Mouse (Mus musculus): ENCODE results near the gene Zpbp2. TPM values are rescaled to one million over a fixed set of nuclear protein-coding genes. Genes with fewer than 3 reads are reported as not detected.
A peak's percentile ranks its signal among the peaks of the same experiment; 100 is the strongest.

Zpbp2 gene
- polyA plus RNA-seq, 1 experiment from 2014 or later: not detected

DNA sequence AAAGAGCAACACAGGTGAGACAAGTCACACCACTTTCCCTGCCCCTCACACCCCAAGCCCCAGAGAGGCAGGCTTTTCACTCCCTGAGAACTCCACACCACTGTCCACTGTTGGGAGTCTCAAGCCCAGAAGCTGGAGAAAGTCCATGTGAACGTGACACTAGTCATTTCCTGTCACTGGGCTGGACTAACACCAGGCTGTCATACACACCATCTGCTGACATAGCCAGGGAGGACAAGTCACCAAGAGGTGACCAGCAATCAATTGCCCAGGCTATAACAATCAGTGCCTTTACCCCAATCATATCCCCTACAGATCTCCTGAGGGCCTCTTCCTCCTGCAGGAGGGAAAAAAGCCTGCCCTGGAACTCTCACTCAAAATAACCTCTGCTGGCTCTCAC lies 33.2 kb downstream of the Zpbp2 start:
- no peak overlapping the region for H3K27ac ChIP-seq (ENCODE audit: low read depth, low read length)
- ATAC-seq (ENCODE audit: low FRiP score) (no peak), DNase-seq (ENCODE audit: low spot score) (no peak)
- WGBS: 74% methylated on average over 1 of the region's 1 CpGs
- no peak overlapping the region for H3K4me2 ChIP-seq (replicated peaks; ENCODE audit: low read depth, low read length)
- H3K9ac ChIP-seq (ENCODE audit: low read depth, low read length): no peak overlapping the region
- H3K9me3 ChIP-seq (ENCODE audit: control insufficient read depth, low read length): no peaks in the 10 kb centered on the region
- peaks cover 7% of the 10 kb centered on the region; the same call in 1 of the 2 replicates for H3K36me3 ChIP-seq (ENCODE audit: control insufficient read depth, insufficient read depth, low read length)
- H3K27me3 ChIP-seq (ENCODE audit: control insufficient read depth, insufficient read depth, low read length): no peaks in the 10 kb centered on the region
- peaks cover 12% of the 10 kb centered on the region for H3K4me1 ChIP-seq (replicated peaks; ENCODE audit: control insufficient read depth, insufficient read depth, low read length)
- no peak overlapping the region for H3K4me3 ChIP-seq (ENCODE audit: low read depth, low read length)

DNA sequence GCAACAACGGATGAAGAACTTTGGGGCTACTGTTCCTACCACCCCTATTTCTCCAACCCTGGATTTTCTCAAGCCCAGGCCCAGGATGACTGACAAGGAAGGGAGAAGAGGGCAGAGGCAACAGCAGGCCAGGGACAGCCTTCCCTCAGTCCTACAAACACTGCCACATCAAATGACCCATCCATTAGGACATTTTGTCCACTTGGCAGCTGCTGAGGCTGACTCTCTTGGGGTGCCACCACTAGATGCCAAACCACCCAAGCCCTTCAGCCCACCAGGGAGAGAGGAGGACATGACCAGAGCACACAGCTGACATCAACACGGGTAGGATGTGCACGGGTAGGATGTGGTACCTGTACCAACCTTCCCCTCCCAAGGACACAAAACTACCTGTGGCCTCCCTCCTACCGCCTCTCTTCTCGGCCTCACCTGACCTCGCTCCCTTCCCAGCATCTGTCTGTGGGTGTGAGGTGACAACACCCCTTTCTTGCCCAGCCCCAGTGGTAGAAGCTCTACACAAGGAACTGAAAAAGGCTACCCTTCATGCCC lies 33.8 kb downstream of the Zpbp2 start:
- ATAC-seq (ENCODE audit: low FRiP score) (no peak), DNase-seq (ENCODE audit: low spot score) (no peak)
- no peak overlapping the region for H3K9ac ChIP-seq (ENCODE audit: low read depth, low read length)
- H3K4me1 ChIP-seq (replicated peaks; ENCODE audit: control insufficient read depth, insufficient read depth, low read length): peaks cover 12% of the 10 kb centered on the region
- H3K27me3 ChIP-seq (ENCODE audit: control insufficient read depth, insufficient read depth, low read length): no peaks in the 10 kb centered on the region
- H3K9me3 ChIP-seq (ENCODE audit: control insufficient read depth, low read length): no peaks in the 10 kb centered on the region
- no peak overlapping the region for H3K4me3 ChIP-seq (ENCODE audit: low read depth, low read length)
- WGBS: 90% methylated on average over 6 of the region's 6 CpGs
- peaks cover 7% of the 10 kb centered on the region; the same call in 1 of the 2 replicates for H3K36me3 ChIP-seq (ENCODE audit: control insufficient read depth, insufficient read depth, low read length)
- no peak overlapping the region for H3K4me2 ChIP-seq (replicated peaks; ENCODE audit: low read depth, low read length)
- no peak overlapping the region for H3K27ac ChIP-seq (ENCODE audit: low read depth, low read length)

DNA sequence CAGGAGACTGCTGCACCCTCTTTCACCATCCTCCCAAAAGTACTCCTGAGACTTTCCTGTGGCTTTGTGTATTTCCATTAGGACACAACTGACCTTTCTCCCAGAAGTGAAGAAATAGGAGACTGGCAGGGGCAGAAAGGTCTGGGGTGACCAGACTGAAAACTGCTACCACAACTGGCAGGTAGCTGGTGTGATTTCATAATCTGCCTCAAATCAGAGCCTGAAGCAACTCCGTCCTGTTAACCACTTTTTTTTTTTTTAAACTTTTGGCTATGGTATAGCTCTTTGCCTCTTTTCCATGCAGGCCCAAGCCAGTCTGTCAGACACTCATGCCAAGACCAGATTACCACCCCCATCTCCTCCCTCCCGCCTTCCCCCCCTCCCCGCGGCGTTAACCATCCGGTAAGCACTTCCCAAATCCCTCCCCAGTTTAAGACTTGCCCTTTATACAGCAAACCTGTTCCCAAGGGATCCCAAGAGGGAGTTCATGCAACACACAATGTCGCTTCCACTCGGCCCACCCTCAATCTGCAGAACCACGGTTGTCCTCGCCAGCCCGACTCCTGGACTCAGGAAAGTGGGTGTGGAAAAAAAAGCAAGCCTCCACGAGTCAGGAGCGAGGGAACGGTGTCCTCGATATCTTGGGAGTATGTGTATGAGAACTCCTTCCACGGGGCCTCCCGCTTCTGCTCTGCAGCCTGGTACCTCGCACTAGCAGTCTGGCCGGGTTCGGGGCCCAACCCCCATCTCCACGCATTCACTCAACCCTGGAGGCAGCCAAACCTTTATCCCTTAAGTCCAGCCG lies 35.4 kb downstream of the Zpbp2 start:
- peak overlapping the region; percentile 75 for H3K9ac ChIP-seq (ENCODE audit: low read depth, low read length)
- no peaks in the 10 kb centered on the region for H3K9me3 ChIP-seq (ENCODE audit: control insufficient read depth, low read length)
- 2% methylated on average over 22 of the region's 22 CpGs for WGBS
- H3K27me3 ChIP-seq (ENCODE audit: control insufficient read depth, insufficient read depth, low read length): no peaks in the 10 kb centered on the region
- peak overlapping the region; percentile 68 for H3K4me3 ChIP-seq (ENCODE audit: low read depth, low read length)
- DNase-seq (ENCODE audit: low spot score): no peak
- peaks cover 12% of the 10 kb centered on the region for H3K4me1 ChIP-seq (replicated peaks; ENCODE audit: control insufficient read depth, insufficient read depth, low read length)
- H3K4me2 ChIP-seq (replicated peaks; ENCODE audit: low read depth, low read length): peak overlapping the region; percentile 72
- H3K27ac ChIP-seq (ENCODE audit: low read depth, low read length): 0 out of 2 replicates have a peak overlapping the region, but pooled peaks have one; percentile 31
- ATAC-seq (ENCODE audit: low FRiP score): peak; percentile 61
- H3K36me3 ChIP-seq (ENCODE audit: control insufficient read depth, insufficient read depth, low read length): 0 out of 2 replicates have a peak, but pooled peaks cover 5% of the 10 kb centered on the region

DNA sequence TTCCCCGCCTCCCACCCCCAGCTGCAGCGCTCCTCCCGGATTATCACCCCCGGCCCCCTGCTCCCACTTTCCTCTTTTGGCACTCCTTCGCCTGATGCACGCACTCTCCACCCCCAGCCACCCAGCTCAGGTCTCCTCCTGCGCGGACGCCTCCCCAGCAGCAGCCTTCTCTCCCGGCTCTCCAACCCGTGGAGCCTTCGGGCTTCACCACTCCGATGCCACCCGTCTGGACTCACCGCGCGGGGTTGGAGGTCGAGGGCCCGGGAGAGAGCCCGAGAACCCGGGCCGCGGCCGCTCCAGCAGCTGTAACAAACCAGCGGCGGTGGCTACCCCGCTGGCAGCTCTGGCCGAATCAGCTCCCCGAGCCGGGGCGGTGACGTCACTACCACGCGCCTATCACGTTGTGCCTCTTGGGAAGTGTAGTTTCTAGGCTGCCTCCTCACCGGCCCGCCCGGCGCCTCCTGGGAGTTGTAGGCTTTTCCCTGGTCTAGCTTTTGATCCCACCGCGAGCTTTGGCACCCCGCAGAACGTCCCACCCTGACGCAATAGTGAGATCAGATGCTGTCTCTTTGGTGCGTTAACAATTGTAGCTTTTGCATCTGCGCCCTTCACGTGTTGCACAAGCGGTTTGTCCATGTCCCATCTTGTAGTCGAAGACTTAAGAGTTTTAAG lies 36.1 kb downstream of the Zpbp2 start, which contains the start of gene Ormdl3:
Gene Ormdl3, minus strand, starts transcription at position 477 of the 672 bp plus-strand sequence.
- Histone ChIP-seq H3K9me3 (ENCODE audit: control insufficient read depth, low read length) (no peaks in the 10 kb centered on the region), H3K27ac (ENCODE audit: low read depth, low read length) (peak within 1 kb of the TSS; percentile 37), H3K9ac (ENCODE audit: low read depth, low read length) (peak within 1 kb of the TSS; percentile 75), H3K27me3 (ENCODE audit: control insufficient read depth, insufficient read depth, low read length) (no peaks in the 10 kb centered on the region), H3K4me3 (ENCODE audit: low read depth, low read length) (peak within 1 kb of the TSS; percentile 68), H3K36me3 (ENCODE audit: control insufficient read depth, insufficient read depth, low read length) (0 out of 2 replicates have a peak, but pooled peaks cover 3% of the 10 kb centered on the region), H3K4me2 (replicated peaks; ENCODE audit: low read depth, low read length) (peak within 1 kb of the TSS; percentile 72), H3K4me1 (replicated peaks; ENCODE audit: control insufficient read depth, insufficient read depth, low read length) (peaks cover 12% of the 10 kb centered on the region)
- ATAC-seq (ENCODE audit: low FRiP score): peak; percentile 94
- peak; percentile 99 for DNase-seq (ENCODE audit: low spot score)
- WGBS: under 1% methylated on average over 46 of the region's 49 CpGs

DNA sequence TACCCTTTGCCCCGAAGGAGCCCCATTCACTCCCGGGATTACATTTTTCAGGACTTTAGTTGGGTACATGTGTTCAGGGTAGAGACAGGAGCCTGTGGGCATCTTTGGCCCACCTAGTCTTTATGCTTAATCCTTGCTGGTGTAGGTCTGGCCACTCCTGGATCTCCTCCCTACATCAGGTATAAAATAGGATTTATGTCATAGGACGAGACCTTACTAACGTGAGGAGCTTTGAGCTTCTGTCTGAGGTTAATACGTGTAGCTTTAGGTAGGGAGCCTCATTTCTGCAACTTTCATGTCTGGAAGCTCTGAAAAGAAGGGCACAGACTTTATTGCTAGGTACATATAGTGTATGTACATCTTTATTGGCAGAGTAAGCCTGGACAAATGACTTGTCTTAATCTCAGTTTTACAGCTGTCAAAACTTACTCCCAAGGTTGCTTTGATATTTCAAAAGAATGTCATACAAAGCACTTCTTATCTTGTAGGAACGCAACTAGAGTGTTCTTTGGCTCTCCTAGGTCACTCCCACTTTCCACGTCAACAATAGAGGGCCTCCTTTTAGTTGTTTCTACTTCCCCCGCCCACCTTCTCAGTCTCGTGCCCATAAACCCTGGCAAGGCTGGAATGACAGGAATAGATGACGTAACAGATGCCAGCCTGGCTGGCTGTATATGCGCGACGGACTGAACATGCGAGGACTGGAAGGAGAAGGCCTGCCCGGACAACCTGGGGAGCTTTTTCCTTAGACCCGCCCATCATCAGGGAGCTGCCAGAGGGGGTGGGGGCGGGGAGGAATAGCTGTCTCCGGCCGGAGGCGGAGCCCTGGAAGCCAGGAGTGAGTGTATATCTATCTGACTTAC lies 37.0 kb downstream of the Zpbp2 start:
- peak overlapping the region; percentile 37; the same call in 1 of the 2 replicates for H3K27ac ChIP-seq (ENCODE audit: low read depth, low read length)
- H3K4me2 ChIP-seq (replicated peaks; ENCODE audit: low read depth, low read length): peak overlapping the region; percentile 50
- no peaks in the 10 kb centered on the region for H3K36me3 ChIP-seq (ENCODE audit: control insufficient read depth, insufficient read depth, low read length)
- peaks cover 12% of the 10 kb centered on the region for H3K4me1 ChIP-seq (replicated peaks; ENCODE audit: control insufficient read depth, insufficient read depth, low read length)
- H3K9ac ChIP-seq (ENCODE audit: low read depth, low read length): peak overlapping the region; percentile 12; the same call in 1 of the 2 replicates
- 7% methylated on average over 20 of the region's 20 CpGs for whole genome bisulfite sequencing
- H3K27me3 ChIP-seq (ENCODE audit: control insufficient read depth, insufficient read depth, low read length): no peaks in the 10 kb centered on the region
- peak; percentile 56 for DNase-seq (ENCODE audit: low spot score)
- H3K9me3 ChIP-seq (ENCODE audit: control insufficient read depth, low read length): no peaks in the 10 kb centered on the region
- ATAC-seq (ENCODE audit: low FRiP score): 0 out of 2 replicates have a peak, but pooled peaks have one; percentile 21
- peak overlapping the region; percentile 68 for H3K4me3 ChIP-seq (ENCODE audit: low read depth, low read length)

DNA sequence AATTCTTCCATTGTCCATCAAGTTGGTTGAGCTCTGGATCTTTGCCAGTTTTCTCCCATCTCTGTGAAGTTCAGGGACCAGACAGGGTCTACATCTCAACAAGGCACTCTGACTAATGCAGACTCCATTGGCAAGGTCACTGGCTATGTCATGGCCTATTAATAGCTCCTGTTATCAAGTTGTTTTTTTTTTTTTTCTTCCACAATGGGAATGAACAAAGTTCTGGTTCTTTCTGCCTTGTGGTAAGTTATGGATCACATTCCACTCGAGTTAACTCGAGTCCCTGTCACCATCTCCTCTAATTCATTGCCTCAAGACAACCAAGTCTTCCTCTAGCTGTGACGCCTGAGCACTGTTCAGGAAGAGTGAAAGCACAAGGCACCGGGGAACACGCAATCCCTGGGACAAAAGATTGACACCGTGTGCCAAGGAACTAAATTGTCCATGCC lies 38.0 kb downstream of the Zpbp2 start:
- no peaks in the 10 kb centered on the region for H3K27me3 ChIP-seq (ENCODE audit: control insufficient read depth, insufficient read depth, low read length)
- no peak for DNase-seq (ENCODE audit: low spot score)
- H3K9ac ChIP-seq (ENCODE audit: low read depth, low read length): no peak overlapping the region
- H3K36me3 ChIP-seq (ENCODE audit: control insufficient read depth, insufficient read depth, low read length): no peaks in the 10 kb centered on the region
- no peaks in the 10 kb centered on the region for H3K9me3 ChIP-seq (ENCODE audit: control insufficient read depth, low read length)
- H3K4me3 ChIP-seq (ENCODE audit: low read depth, low read length): no peak overlapping the region
- WGBS: 67% methylated on average over 6 of the region's 6 CpGs
- H3K4me1 ChIP-seq (replicated peaks; ENCODE audit: control insufficient read depth, insufficient read depth, low read length): peaks cover 12% of the 10 kb centered on the region
- no peak overlapping the region for H3K27ac ChIP-seq (ENCODE audit: low read depth, low read length)
- H3K4me2 ChIP-seq (replicated peaks; ENCODE audit: low read depth, low read length): no peak overlapping the region
- no peak for ATAC-seq (ENCODE audit: low FRiP score)

DNA sequence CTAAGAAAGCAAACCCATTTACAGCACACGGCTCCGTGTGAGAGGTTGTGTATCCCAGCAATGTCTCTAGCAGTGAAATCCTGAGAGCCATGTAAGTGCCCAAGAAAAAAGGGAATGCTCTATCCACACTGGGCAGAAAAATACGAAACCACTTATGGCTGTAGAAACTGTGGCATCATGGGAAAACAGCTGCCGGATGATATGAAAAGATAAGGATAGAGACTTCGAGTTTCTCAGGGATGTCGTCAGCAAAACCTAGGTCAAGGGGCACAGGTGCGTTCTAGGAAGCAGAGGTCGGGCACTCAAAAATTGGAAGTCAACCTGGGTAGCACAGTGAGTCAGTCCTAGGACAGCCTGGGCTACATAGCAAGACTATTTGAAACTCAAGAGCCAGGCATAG lies 38.4 kb downstream of the Zpbp2 start:
- Histone ChIP-seq H3K9me3 (ENCODE audit: control insufficient read depth, low read length) (no peaks in the 10 kb centered on the region), H3K36me3 (ENCODE audit: control insufficient read depth, insufficient read depth, low read length) (no peaks in the 10 kb centered on the region), H3K9ac (ENCODE audit: low read depth, low read length) (no peak overlapping the region), H3K4me1 (replicated peaks; ENCODE audit: control insufficient read depth, insufficient read depth, low read length) (peaks cover 12% of the 10 kb centered on the region), H3K4me2 (replicated peaks; ENCODE audit: low read depth, low read length) (no peak overlapping the region), H3K27me3 (ENCODE audit: control insufficient read depth, insufficient read depth, low read length) (no peaks in the 10 kb centered on the region), H3K4me3 (ENCODE audit: low read depth, low read length) (no peak overlapping the region), H3K27ac (ENCODE audit: low read depth, low read length) (no peak overlapping the region)
- WGBS: 88% methylated on average over 8 of the region's 8 CpGs
- DNase-seq (ENCODE audit: low spot score) (no peak), ATAC-seq (ENCODE audit: low FRiP score) (no peak)
